Mouse (Mus musculus) liver, adult 2 months (tissue): ENCODE data around the gene Krtap1-5. TPM values are rescaled to one million over a fixed set of nuclear protein-coding genes. Genes with fewer than 3 reads are reported as not detected.

ENCODE experiments used
- DNase-seq: peaks from one replicate; pipeline ENCODE4 v3.0.0-alpha.2; 2011; ENCODE audit warnings: low read depth, low spot score; ENCODE audit errors: extremely low read depth
- H3K27ac ChIP-seq: fragments of 200-500 bp; replicated peaks from 2 replicates; pipeline ENCODE4 v1.5.1; 2012; ENCODE audit warnings: low read depth, mild to moderate bottlenecking, control low read depth, inconsistent platforms, low read length; ENCODE audit not compliant: insufficient read depth
- H3K27me3 ChIP-seq: fragments of 200-500 bp; 2 replicates; pipeline ENCODE4 v1.6.1; 2012; ENCODE audit warnings: mild to moderate bottlenecking, moderate library complexity, low read length, inconsistent platforms; ENCODE audit not compliant: control insufficient read depth, insufficient read depth
- H3K36me3 ChIP-seq: fragments of 200-500 bp; 2 replicates; pipeline ENCODE4 v1.6.1; 2012; ENCODE audit warnings: low read length, inconsistent platforms; ENCODE audit not compliant: control insufficient read depth, insufficient read depth
- H3K4me1 ChIP-seq: fragments of 200-500 bp; 2 replicates; pipeline ENCODE4 v1.6.1; 2011; ENCODE audit warnings: low read length; ENCODE audit not compliant: control insufficient read depth, insufficient read depth
- H3K4me3 ChIP-seq: fragments of 200-500 bp; 2 replicates; pipeline ENCODE4 v1.5.1; 2011; ENCODE audit warnings: low read depth, mild to moderate bottlenecking, control low read depth, low read length, moderate library complexity; ENCODE audit not compliant: insufficient read depth
- H3K79me2 ChIP-seq: fragments of 200-500 bp; 2 replicates; pipeline ENCODE4 v1.6.1; 2012; ENCODE audit warnings: inconsistent platforms, mild to moderate bottlenecking, low read length, moderate library complexity; ENCODE audit not compliant: control insufficient read depth, insufficient read depth
- H3K9ac ChIP-seq: fragments of 200-500 bp; 2 replicates; pipeline ENCODE4 v1.6.1; 2012; ENCODE audit warnings: low read depth, mild to moderate bottlenecking, control low read depth, inconsistent platforms, low read length
- CTCF ChIP-seq: fragments of 200-500 bp; IDR thresholded peaks from 2 replicates; pipeline ENCODE4 v1.5.1; 2011; ENCODE audit warnings: low read depth, low read length, control low read depth
- POLR2A ChIP-seq: fragments of 200-500 bp; IDR thresholded peaks from 2 replicates; pipeline ENCODE4 v1.6.1; 2011; ENCODE audit warnings: low read length, control low read depth; ENCODE audit not compliant: insufficient read depth; ENCODE audit errors: extremely low read depth
- WGBS: fragments of 180-500 bp; shearing (Covaris S2); methylation state at CpG from one replicate; pipeline ENCODE4 v1.1.7; 2018; 5-methylcytosine and 5-hydroxymethylcytosine counted together
- polyA plus RNA-seq: library from polyadenylated mRNA; depleted of rRNA; stranded (reverse); fragments of >200 nt; gene quantifications from 2 replicates; pipeline ENCODE4 v1.2.3, GENCODE M21; 2012; rRNA removed
- total RNA-seq: library from RNA; depleted of rRNA; stranded (reverse); fragments of >200 nt; gene quantifications from 2 replicates; pipeline ENCODE4 v1.2.3, GENCODE M21; 2014; rRNA removed

Krtap1-5 gene
- total and polyA plus RNA-seq, 2 experiments = not detected

DNA sequence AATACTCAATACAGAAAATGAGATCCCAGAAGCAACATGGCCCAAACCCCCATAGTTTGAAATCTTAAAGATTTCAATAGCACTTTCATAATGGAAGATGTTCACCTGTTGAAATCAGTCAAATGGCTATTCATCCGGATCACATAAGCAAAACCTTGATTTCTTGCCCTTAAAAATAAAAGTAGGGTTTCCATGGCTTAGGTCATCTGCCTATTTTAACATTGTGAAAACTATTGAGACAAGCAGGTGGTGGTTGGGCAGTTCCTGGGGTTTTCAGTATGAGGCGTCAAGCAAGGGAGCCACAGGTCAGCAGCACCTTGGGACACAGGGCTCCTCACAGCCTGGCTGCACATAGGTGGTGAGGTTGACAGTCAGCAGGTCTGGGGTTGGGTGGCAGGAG is 24.6 kb downstream of the Krtap1-5 start:
- no peak overlapping the region for H3K9ac ChIP-seq
- DNase-seq = no peak
- WGBS = 89% methylated on average over 2 of the region's 2 CpGs
- no peaks in the 10 kb centered on the region for H3K4me1 ChIP-seq
- H3K36me3 ChIP-seq = no peaks in the 10 kb centered on the region
- no peak overlapping the region for H3K4me3 ChIP-seq
- no peaks in the 10 kb centered on the region for H3K27me3 ChIP-seq
- H3K27ac ChIP-seq = no peak overlapping the region
- H3K79me2 ChIP-seq = no peaks in the 10 kb centered on the region
- TF ChIP-seq POLR2A (no peak), CTCF (no peak)

DNA sequence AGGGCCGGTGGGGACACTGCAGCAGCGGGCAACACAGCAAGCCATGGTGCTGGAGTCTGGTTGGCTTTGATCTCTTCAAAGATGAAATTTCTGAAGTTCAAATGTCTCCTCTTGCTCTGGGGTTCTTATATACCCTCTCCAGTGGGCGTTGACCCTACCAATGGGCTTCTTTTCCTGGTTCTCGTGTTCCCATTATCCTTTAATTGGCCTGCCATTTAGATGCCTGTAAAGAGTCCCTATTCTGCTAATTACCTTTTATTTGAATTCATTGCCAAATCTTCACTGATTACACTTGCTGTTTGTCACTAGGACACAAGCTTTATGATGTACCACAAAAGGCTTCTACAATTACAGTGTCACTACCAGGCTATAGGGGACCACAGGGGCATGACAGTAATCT is 30.1 kb downstream of the Krtap1-5 start, which contains the start of gene Krtap3-3:
Gene Krtap3-3 (minus strand): TSS at position 101 of the 400 bp plus-strand sequence.
- no peaks in the 10 kb centered on the region for H3K79me2 ChIP-seq
- H3K36me3 ChIP-seq = no peaks in the 10 kb centered on the region
- WGBS = 69% methylated on average over 4 of the region's 4 CpGs
- H3K4me3 ChIP-seq = no peak within 1 kb of the TSS
- H3K27me3 ChIP-seq = no peaks in the 10 kb centered on the region
- H3K27ac ChIP-seq = no peak within 1 kb of the TSS
- TF ChIP-seq CTCF (no peak), POLR2A (no peak)
- no peaks in the 10 kb centered on the region for H3K4me1 ChIP-seq
- H3K9ac ChIP-seq = no peak within 1 kb of the TSS
- DNase-seq = no peak

- TF ChIP-seq CTCF (no peak), POLR2A (no peak)
- Histone ChIP-seq H3K4me3 (no peak overlapping the region), H3K4me1 (no peaks in the 10 kb centered on the region), H3K27ac (no peak overlapping the region), H3K79me2 (no peaks in the 10 kb centered on the region), H3K27me3 (0 out of 2 replicates have a peak, but pooled peaks cover under 1% of the 10 kb centered on the region), H3K9ac (no peak overlapping the region), H3K36me3 (no peaks in the 10 kb centered on the region)
- DNase-seq = no peak
These were observed 32.9 kb downstream of the Krtap1-5 start for GRCm38 (mm10) chr11:99547892-99548291.

- TF ChIP-seq POLR2A = no peak
- no peak for TF ChIP-seq CTCF
- no peaks in the 10 kb centered on the region for H3K79me2 ChIP-seq
- no peaks in the 10 kb centered on the region for H3K36me3 ChIP-seq
- no peak overlapping the region for H3K27ac ChIP-seq
- no peak overlapping the region for H3K4me3 ChIP-seq
- H3K27me3 ChIP-seq = 0 out of 2 replicates have a peak, but pooled peaks cover 3% of the 10 kb centered on the region
- no peaks in the 10 kb centered on the region for H3K4me1 ChIP-seq
- no peak for DNase-seq
- H3K9ac ChIP-seq = no peak overlapping the region
- WGBS = 71% methylated on average over 9 of the region's 9 CpGs
These were observed 41.1 kb downstream of the Krtap1-5 start for GRCm38 (mm10) chr11:99539721-99540120.

Other genes starting within 250 kb of the Krtap1-5 start
Only the 30 nearest of the 36 such genes appear.
- not detected in 2 replicates for gene Krt28, start 206.1 kb downstream of the Krtap1-5 start, total RNA-seq
- not detected in 2 replicates for gene Krt28, start 206.1 kb downstream of the Krtap1-5 start, polyA plus RNA-seq
- gene Krt10, start 191.7 kb downstream of the Krtap1-5 start, total RNA-seq = 0.37 and 0.87 TPM in 2 replicates
- gene Krt10, start 191.7 kb downstream of the Krtap1-5 start, polyA plus RNA-seq = 0.29 and 0.76 TPM in 2 replicates
- not detected in 2 replicates for gene Krt12, start 158.8 kb downstream of the Krtap1-5 start, total RNA-seq
- gene Krt12, start 158.8 kb downstream of the Krtap1-5 start, polyA plus RNA-seq = not detected in 2 replicates
- 0.09 TPM in 1 of 2 replicates, not detected in the other for gene Krt20, start 142.9 kb downstream of the Krtap1-5 start, total RNA-seq
- gene Krt20, start 142.9 kb downstream of the Krtap1-5 start, polyA plus RNA-seq = 0.04 and 0.15 TPM in 2 replicates
- gene Krt23, start 87.9 kb downstream of the Krtap1-5 start, total RNA-seq = 4.0 and 6.4 TPM in 2 replicates
- gene Krt23, start 87.9 kb downstream of the Krtap1-5 start, polyA plus RNA-seq = 1.4 and 1.7 TPM in 2 replicates
- not detected in 2 replicates for gene Krt39, start 59.7 kb downstream of the Krtap1-5 start, total RNA-seq
- not detected in 2 replicates for gene Krt39, start 59.7 kb downstream of the Krtap1-5 start, polyA plus RNA-seq
- gene Krt40, start 37.9 kb downstream of the Krtap1-5 start, total RNA-seq = not detected in 2 replicates
- gene Krt40, start 37.9 kb downstream of the Krtap1-5 start, polyA plus RNA-seq = not detected in 2 replicates
- gene Krtap3-3, start 30.2 kb downstream of the Krtap1-5 start, total RNA-seq = not detected in 2 replicates
- gene Krtap3-3, start 30.2 kb downstream of the Krtap1-5 start, polyA plus RNA-seq = not detected in 2 replicates
- gene Krtap3-2, start 24.2 kb downstream of the Krtap1-5 start, total RNA-seq = not detected in 2 replicates
- not detected in 2 replicates for gene Krtap3-2, start 24.2 kb downstream of the Krtap1-5 start, polyA plus RNA-seq
- not detected in 2 replicates for gene Gm11939, start 21.6 kb downstream of the Krtap1-5 start, total RNA-seq
- gene Gm11939, start 21.6 kb downstream of the Krtap1-5 start, polyA plus RNA-seq = not detected in 2 replicates
- gene Krtap3-1, start 14.4 kb downstream of the Krtap1-5 start, total RNA-seq = not detected in 2 replicates
- not detected in 2 replicates for gene Krtap3-1, start 14.4 kb downstream of the Krtap1-5 start, polyA plus RNA-seq
- gene Krtap1-4, start 2.6 kb upstream of the Krtap1-5 start, total RNA-seq = not detected in 2 replicates
- not detected in 2 replicates for gene Krtap1-4, start 2.6 kb upstream of the Krtap1-5 start, polyA plus RNA-seq
- not detected in 2 replicates for gene Krtap1-3, start 10.3 kb upstream of the Krtap1-5 start, total RNA-seq
- gene Krtap1-3, start 10.3 kb upstream of the Krtap1-5 start, polyA plus RNA-seq = not detected in 2 replicates
- gene Krtap9-3, start 17.1 kb upstream of the Krtap1-5 start, total RNA-seq = not detected in 2 replicates
- gene Krtap9-3, start 17.1 kb upstream of the Krtap1-5 start, polyA plus RNA-seq = not detected in 2 replicates
- not detected in 2 replicates for gene Gm11938, start 22.3 kb upstream of the Krtap1-5 start, total RNA-seq
- not detected in 2 replicates for gene Gm11938, start 22.3 kb upstream of the Krtap1-5 start, polyA plus RNA-seq
- not detected in 2 replicates for gene Gm11937, start 29.2 kb upstream of the Krtap1-5 start, total RNA-seq
- not detected in 2 replicates for gene Gm11937, start 29.2 kb upstream of the Krtap1-5 start, polyA plus RNA-seq
- gene Krtap2-4, start 33.8 kb upstream of the Krtap1-5 start, total RNA-seq = not detected in 2 replicates
- gene Krtap2-4, start 33.8 kb upstream of the Krtap1-5 start, polyA plus RNA-seq = not detected in 2 replicates
- not detected in 2 replicates for gene Gm11562, start 39.4 kb upstream of the Krtap1-5 start, total RNA-seq
- not detected in 2 replicates for gene Gm11562, start 39.4 kb upstream of the Krtap1-5 start, polyA plus RNA-seq
- not detected in 2 replicates for gene Krtap4-1, start 47.2 kb upstream of the Krtap1-5 start, total RNA-seq
- gene Krtap4-1, start 47.2 kb upstream of the Krtap1-5 start, polyA plus RNA-seq = not detected in 2 replicates
- gene Krtap4-2, start 54.1 kb upstream of the Krtap1-5 start, total RNA-seq = not detected in 2 replicates
- not detected in 2 replicates for gene Krtap4-2, start 54.1 kb upstream of the Krtap1-5 start, polyA plus RNA-seq
- not detected in 2 replicates for gene Krtap4-7, start 63.1 kb upstream of the Krtap1-5 start, total RNA-seq
- not detected in 2 replicates for gene Krtap4-7, start 63.1 kb upstream of the Krtap1-5 start, polyA plus RNA-seq
- gene Gm11555, start 69.2 kb upstream of the Krtap1-5 start, total RNA-seq = not detected in 2 replicates
- gene Gm11555, start 69.2 kb upstream of the Krtap1-5 start, polyA plus RNA-seq = not detected in 2 replicates
- gene Gm11563, start 77.9 kb upstream of the Krtap1-5 start, total RNA-seq = not detected in 2 replicates
- not detected in 2 replicates for gene Gm11563, start 77.9 kb upstream of the Krtap1-5 start, polyA plus RNA-seq
- not detected in 2 replicates for gene Krtap4-6, start 84.9 kb upstream of the Krtap1-5 start, total RNA-seq
- not detected in 2 replicates for gene Krtap4-6, start 84.9 kb upstream of the Krtap1-5 start, polyA plus RNA-seq
- gene Gm14190, start 109.7 kb upstream of the Krtap1-5 start, total RNA-seq = not detected in 2 replicates
- gene Gm14190, start 109.7 kb upstream of the Krtap1-5 start, polyA plus RNA-seq = not detected in 2 replicates
- gene Gm14180, start 153.3 kb upstream of the Krtap1-5 start, total RNA-seq = not detected in 2 replicates
- gene Gm14180, start 153.3 kb upstream of the Krtap1-5 start, polyA plus RNA-seq = not detected in 2 replicates
- gene Gm11595, start 191.9 kb upstream of the Krtap1-5 start, total RNA-seq = not detected in 2 replicates
- not detected in 2 replicates for gene Gm11595, start 191.9 kb upstream of the Krtap1-5 start, polyA plus RNA-seq
- not detected in 2 replicates for gene Krtap4-8, start 199.7 kb upstream of the Krtap1-5 start, total RNA-seq
- gene Krtap4-8, start 199.7 kb upstream of the Krtap1-5 start, polyA plus RNA-seq = not detected in 2 replicates
- not detected in 2 replicates for gene Krtap4-9, start 204.2 kb upstream of the Krtap1-5 start, total RNA-seq
- not detected in 2 replicates for gene Krtap4-9, start 204.2 kb upstream of the Krtap1-5 start, polyA plus RNA-seq
- gene Gm11596, start 212.5 kb upstream of the Krtap1-5 start, total RNA-seq = not detected in 2 replicates
- not detected in 2 replicates for gene Gm11596, start 212.5 kb upstream of the Krtap1-5 start, polyA plus RNA-seq